Mouse (Mus musculus) erythroid progenitor cell, adult 5-6 weeks (primary cell): Measurements from ENCODE around the gene St3gal2. TPM values are rescaled to one million over a fixed set of nuclear protein-coding genes. Genes with fewer than 3 reads are reported as not detected.

Experiments
- ATAC-seq: replicated peaks from 2 replicates; pipeline ENCODE4 v1.8.0; 2016; ENCODE audit warnings: moderate number of reproducible peaks, mild to moderate bottlenecking, moderate TSS enrichment, inconsistent platforms; ENCODE audit not compliant: poor library complexity, low FRiP score, severe bottlenecking
- total RNA-seq, 2 experiments: library from RNA; stranded (forward) in 1 of 2; stranded (reverse) in 1 of 2; fragments of 150-400 nt in 1 of 2; fragments of 186-747, 209-891 nt in 1 of 2; gene quantifications; 2 replicates each; pipeline versions ENCODE4 v1.2.3 to v1.2.4; 2015 to 2017; ENCODE audit warnings: low replicate concordance in 2 of 2

The St3gal2 gene
- total RNA-seq (2015; ENCODE audit: low replicate concordance) (30.6 and 40.0 TPM in 2 replicates), total RNA-seq (2017; ENCODE audit: low replicate concordance) (34.0 and 40.6 TPM in 2 replicates)

DNA sequence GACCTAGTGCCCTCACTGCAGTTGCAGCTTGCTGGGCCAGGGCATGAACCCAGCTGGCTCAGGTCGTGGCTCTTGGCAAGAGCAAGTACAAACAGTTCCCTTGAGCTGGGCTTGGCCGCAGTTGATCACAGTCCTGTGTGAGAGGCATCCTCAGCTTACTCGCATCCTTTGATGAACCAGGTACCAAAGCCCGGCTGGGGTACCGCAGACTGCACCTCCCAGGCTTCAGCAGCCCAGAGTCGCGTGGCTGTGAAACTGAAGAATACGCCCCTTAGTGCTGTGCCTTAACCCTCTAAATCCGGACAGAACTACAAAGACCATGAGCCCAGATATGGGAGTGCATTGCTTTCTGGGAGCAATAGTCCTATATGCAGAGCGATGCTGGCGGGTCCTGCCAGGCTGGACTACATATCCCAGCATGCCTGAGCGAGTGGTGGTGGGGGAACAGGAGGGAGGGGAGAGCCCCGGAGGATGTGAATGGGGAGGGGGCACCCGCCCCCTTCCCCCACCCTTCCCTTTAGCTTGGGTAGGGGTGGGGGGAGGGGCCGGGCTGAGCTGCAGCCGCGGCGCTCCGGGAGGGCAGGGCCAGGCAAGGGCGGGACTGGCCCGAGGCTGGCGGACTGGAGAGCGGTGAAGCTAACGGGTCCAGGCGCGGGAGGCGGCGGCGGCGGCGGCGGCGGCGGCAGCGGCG, at the start of gene St3gal2:
Gene St3gal2 (plus strand): TSS at position 582 of the 691 bp plus-strand sequence.
- ATAC-seq, result peak; percentile 77

GRCm38 (mm10) chr8:110870501-110870900, 49.2 kb upstream of the St3gal2 start:
- no peak for ATAC-seq

- no peak for ATAC-seq
These were observed 41.9 kb upstream of the St3gal2 start for GRCm38 (mm10) chr8:110877862-110878261.

DNA sequence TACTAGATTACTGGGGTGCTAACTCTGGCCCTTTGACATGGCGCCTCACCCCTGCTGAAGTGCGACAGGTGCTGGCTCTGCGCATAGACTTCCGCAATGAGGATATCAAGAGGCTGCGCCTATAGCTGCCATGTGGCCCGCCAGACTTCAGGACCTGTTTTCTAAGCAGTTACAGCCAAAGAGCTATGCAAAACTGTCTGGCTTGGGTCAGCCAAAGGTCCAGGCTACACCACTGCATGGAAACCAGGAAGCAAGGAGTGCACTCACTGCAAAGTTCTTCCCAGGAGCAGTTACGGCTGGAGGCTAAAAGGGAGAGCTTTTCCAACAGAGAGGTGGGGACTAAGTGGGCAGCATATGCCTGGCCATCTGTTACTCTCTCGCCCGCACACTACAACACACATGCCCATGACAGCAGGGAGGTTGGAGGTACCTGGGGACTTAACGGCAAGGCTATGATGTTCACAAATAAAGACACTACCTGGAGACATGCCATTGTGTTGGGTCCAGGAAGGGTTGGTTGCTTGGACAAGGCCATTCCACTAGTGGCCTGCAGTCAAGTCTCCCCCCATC, 37.9 kb upstream of the St3gal2 start:
- ATAC-seq, result no peak

DNA sequence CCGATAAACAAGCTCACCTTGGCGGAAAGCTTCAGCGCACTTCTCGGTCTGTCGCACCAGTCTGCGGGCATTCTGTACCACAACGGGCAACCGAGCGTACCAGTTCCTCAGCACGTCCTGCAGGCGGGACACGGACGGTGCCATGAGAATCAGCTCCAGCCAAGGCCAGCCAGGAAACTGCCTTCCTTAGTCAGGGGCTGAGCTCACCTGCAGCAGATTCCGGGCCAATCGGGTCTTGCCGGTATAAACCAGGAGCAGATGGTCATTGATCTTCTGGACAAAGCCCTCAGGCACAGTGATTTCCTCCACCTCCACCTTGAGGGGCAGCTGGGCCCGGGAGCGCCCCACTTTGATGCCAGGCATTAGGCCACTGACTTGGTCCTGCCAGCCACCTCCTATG, 35.9 kb upstream of the St3gal2 start:
- ATAC-seq, result no peak

- no peak for ATAC-seq
These were observed 33.1 kb upstream of the St3gal2 start for GRCm38 (mm10) chr8:110886634-110887033.

DNA sequence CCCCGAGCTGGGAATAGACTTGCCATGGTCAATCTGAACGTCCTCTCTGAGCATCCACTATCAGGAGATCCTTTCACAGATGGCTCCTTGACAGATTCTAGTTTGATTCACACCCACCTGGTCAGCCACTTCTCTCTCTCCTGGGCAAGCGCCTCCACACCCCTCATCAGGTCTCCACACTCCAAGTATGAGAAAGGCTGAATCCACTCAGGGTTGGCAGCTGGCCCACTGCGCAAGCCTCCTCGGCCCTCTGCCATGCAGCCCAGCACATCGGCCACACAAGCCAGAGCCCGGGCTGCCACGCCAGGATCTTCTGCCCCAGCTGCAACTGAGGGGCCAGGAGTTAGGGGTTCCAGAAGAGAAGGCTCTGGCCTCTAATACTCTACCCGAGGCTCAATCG, 32.2 kb upstream of the St3gal2 start:
- ATAC-seq, result no peak

- no peak for ATAC-seq
These were observed 31.3 kb upstream of the St3gal2 start for GRCm38 (mm10) chr8:110888441-110888840.

GRCm38 (mm10) chr8:110888860-110889259, 30.9 kb upstream of the St3gal2 start:
- ATAC-seq, result no peak

DNA sequence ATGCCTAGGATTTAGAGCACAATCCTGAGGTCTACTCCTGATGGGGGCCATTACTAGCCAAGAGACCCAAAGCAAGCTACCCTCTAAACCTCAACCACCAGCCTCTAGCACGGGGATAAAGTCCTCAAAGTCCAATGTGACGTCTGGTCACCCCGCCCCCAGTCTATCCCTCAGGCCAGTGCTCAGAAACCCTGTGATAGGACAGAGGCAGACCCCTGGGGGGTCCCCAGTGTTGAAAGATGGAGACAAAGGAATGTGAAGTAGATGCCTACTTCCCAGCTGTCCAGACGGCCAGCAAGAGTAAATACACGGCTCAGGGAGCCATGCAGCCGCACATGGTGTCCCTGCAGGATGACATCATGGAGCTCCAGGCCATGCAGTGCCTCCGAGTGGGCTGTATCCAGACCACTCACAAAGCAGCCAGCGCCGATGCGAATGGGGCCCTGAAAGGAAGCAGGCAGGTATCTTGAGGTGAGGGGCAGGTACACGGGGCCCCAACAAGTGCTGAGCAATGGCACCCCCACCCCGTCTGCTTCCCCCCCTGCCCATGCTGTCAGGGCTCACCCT, 29.7 kb upstream of the St3gal2 start:
- no peak for ATAC-seq

DNA sequence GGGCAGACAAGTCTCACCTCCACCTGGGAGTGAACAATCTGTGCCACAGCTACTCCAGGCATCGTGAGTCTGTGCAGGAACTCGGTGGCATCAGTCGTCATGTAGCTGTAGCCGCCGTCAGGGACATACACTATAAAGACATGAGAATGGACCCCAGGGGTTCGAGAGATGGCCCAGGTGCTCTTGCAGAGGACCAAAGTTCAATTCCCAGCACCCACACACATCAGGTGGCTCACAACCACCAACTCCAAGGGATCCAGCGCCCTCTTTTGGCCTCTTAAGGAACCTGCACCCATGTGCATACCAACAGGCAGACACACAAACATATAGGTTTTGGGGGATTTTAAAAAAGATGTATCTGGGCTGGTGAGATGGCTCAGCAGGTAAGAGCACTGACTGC, 27.7 kb upstream of the St3gal2 start:
- no peak for ATAC-seq

DNA sequence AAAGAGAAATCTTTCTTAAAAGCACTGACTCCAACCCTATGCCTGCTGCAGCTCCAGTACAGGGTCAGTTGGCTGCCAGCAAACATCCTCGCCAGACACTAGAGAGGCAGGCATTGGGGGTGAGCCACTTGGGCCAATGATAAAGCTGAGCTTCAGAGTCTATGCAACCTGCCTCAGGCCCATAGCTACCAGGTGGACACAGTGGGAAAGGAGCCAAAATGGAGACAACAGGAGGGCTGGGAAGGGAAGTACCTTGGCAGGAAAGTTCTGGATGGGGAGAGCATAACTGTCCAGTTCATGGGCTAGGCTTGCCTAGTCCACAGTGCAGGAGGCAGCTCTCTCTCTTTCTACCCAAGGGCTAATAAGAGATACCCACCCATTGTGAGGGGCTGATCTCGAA, 26.8 kb upstream of the St3gal2 start:
- ATAC-seq, result no peak

DNA sequence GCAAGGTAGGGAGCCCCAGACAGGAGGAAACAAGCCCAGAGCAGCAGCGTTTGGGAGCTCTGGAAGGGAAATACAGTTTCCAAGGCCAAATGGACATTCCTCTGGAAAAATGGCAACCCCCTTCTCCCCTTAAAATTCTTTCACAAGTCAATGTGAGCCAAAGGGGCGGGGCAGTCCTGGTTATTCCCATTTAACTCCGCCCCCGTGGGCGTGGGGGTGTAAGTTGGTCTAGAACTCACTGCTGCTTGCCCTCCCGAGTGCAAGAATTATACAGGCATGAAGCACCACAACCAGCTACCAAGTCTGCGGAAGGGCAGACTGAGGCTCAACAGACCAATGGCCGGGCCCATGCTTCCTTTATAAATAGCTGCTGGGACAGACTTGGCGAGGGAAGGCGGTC, 24.9 kb upstream of the St3gal2 start:
- ATAC-seq, result no peak

GRCm38 (mm10) chr8:110895254-110895653, 24.5 kb upstream of the St3gal2 start:
- no peak for ATAC-seq

DNA sequence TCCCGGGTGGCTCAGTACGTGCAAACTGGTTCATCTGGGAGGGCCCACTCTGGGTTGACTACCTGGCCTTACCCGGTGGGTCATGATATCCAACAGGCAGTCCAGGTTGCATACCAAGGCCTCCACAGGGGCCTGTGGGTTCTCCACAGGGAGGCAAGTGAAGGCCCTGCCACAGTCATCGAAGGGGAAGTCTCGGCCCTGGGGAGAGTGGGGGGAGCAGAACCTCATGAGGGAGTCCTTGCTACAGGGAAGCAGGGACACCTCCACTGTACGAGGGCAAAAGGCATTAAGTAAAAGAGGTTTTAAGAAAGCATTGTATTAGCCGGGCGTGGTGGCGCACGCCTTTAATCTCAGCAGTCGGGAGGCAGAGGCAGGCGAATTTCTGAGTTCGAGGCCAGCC, 23.9 kb upstream of the St3gal2 start:
- no peak for ATAC-seq

DNA sequence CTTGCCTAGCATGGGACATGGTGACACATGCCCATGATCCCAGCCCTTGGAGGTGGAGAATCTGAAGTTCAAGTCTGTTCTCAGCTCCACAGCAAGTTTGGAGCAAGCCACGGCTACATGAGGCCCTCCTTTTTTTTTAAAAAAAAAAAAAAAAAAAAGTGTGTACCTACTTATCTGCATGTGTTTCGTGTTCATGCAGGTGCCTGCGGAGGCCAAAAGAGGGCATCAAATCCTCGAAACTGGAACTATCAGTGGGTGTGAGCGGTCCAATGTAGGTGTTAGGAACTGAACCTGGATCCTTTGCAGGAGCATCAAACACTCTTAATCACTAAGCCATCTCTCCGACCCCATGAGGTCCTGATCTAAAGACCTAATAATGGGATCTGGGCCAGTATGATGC, 22.2 kb upstream of the St3gal2 start:
- ATAC-seq, result no peak

GRCm38 (mm10) chr8:110901056-110901455, 18.7 kb upstream of the St3gal2 start:
- no peak for ATAC-seq

GRCm38 (mm10) chr8:110901839-110902578, 17.7 kb upstream of the St3gal2 start, which contains the start of gene Fuk:
Gene Fuk (minus strand): TSS chr8:110902488.
- ATAC-seq, result peak; percentile 100

- no peak for ATAC-seq
These were observed 17.1 kb upstream of the St3gal2 start for GRCm38 (mm10) chr8:110902579-110902965.

DNA sequence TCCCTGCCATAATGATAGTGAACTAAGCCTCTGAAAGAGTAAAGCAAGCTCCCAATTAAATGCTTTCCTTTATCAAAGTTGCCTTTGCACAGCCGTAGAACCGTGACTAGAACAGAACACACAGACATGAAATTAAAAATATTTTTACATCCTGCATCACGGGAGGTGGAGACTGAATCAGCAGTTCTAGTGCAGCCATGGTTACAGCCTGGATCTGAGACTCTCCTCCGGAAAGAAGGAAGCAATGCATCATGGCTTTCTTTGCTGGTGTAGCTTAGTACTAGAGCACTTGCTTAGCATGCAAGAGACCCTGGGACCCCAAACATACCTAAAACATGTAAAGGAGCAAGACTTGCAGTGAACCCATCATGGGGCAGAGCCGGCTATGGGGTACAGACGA, 14.3 kb upstream of the St3gal2 start:
- no peak for ATAC-seq

DNA sequence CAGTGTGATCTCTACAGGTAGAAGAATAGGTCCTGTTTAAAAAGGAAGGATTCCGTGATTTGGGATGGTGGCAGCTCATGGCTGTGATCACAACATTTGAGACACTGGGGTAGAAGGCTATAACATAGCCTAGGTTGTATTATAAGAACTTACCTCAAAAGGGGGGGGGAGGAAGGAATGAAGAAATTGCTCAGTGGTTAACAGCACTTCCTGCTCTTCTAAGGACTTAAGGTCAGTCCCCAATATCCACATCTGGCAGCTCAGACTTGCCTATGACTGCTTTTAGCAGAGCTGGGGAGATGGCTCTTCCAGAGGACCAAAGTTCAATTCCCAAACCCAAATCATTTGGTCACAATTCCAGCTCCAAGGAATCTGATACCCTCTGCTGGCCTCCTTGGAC, 13.0 kb upstream of the St3gal2 start:
- no peak for ATAC-seq
